Mouse (Mus musculus) hindbrain, embryonic 15.5 days (tissue): Measurements from ENCODE around the gene Fem1b. TPM values are rescaled to one million over a fixed set of nuclear protein-coding genes. Genes with fewer than 3 reads are reported as not detected.
"Not testable (repeated sequence)": the region's sequence is repeated elsewhere in the genome, so short reads cannot be mapped to it uniquely, and the experiment has no call there.

ENCODE experiments used
- ATAC-seq: fragments of 200-750 bp; cut with Nextera tagmentation; 2 replicates; pipeline ENCODE4 v1.8.0; 2017; ENCODE audit warnings: low read depth, moderate number of reproducible peaks, moderate TSS enrichment; ENCODE audit not compliant: low FRiP score
- H3K27ac ChIP-seq: fragments of 300-500 bp; sonication (generic); replicated peaks from 2 replicates; pipeline ENCODE4 v1.5.1; 2015; ENCODE audit warnings: mild to moderate bottlenecking, inconsistent platforms
- H3K27me3 ChIP-seq: fragments of 300-500 bp; sonication (generic); 2 replicates; pipeline ENCODE4 v1.6.1; 2015; ENCODE audit warnings: control low read depth, inconsistent platforms
- H3K36me3 ChIP-seq: fragments of 300-500 bp; sonication (generic); 2 replicates; pipeline ENCODE4 v1.6.1; 2015; ENCODE audit warnings: control low read depth, inconsistent platforms
- H3K4me1 ChIP-seq: fragments of 300-500 bp; sonication (generic); replicated peaks from 2 replicates; pipeline ENCODE4 v1.6.1; 2015; ENCODE audit warnings: control low read depth, inconsistent platforms
- H3K4me2 ChIP-seq: fragments of 300-500 bp; sonication (generic); 2 replicates; pipeline ENCODE4 v1.6.1; 2015; ENCODE audit warnings: moderate library complexity, mild to moderate bottlenecking, inconsistent platforms
- H3K4me3 ChIP-seq: fragments of 300-500 bp; sonication (generic); 2 replicates; pipeline ENCODE4 v1.5.1; 2015; ENCODE audit warnings: mild to moderate bottlenecking, inconsistent platforms
- H3K9ac ChIP-seq: fragments of 300-500 bp; sonication (generic); 2 replicates; pipeline ENCODE4 v1.6.1; 2015; ENCODE audit warnings: inconsistent platforms
- H3K9me3 ChIP-seq: fragments of 300-500 bp; sonication (generic); 2 replicates; pipeline ENCODE4 v1.6.1; 2016; ENCODE audit warnings: control low read depth, inconsistent platforms
- WGBS: fragments of 180-500 bp; shearing (Covaris S2); methylation state at CpG from one replicate; pipeline ENCODE4 v1.1.7; 2015; 5-methylcytosine and 5-hydroxymethylcytosine counted together
- polyA plus RNA-seq: library from polyadenylated mRNA; unstranded; fragments of >200 nt; fragmentation: Nextera tagmentation; extraction: Ambion mirVana; gene quantifications from 2 replicates; pipeline ENCODE4 v1.2.1, GENCODE M21; 2015

Fem1b gene
- polyA plus RNA-seq, 1 experiment from 2014 or later = 53.0 TPM

GRCm38 (mm10) chr9:62821811-62822210 is 10.1 kb upstream of the Fem1b start:
- no peak for ATAC-seq
- Histone ChIP-seq H3K4me2 (no peak overlapping the region), H3K4me3 (no peak overlapping the region), H3K27me3 (no peaks in the 10 kb centered on the region), H3K9ac (no peak overlapping the region), H3K4me1 (peaks cover 21% of the 10 kb centered on the region), H3K9me3 (no peaks in the 10 kb centered on the region), H3K27ac (no peak overlapping the region), H3K36me3 (no peaks in the 10 kb centered on the region)
- 97% methylated on average over 7 of the region's 7 CpGs for WGBS

GRCm38 (mm10) chr9:62820829-62821228 is 9.1 kb upstream of the Fem1b start:
- Histone ChIP-seq H3K4me1 (peaks cover 12% of the 10 kb centered on the region), H3K9me3 (no peaks in the 10 kb centered on the region), H3K27me3 (no peaks in the 10 kb centered on the region), H3K4me3 (no peak overlapping the region), H3K4me2 (no peak overlapping the region), H3K9ac (no peak overlapping the region), H3K36me3 (no peaks in the 10 kb centered on the region), H3K27ac (no peak overlapping the region)
- no peak for ATAC-seq
- WGBS = 86% methylated on average over 6 of the region's 6 CpGs

DNA sequence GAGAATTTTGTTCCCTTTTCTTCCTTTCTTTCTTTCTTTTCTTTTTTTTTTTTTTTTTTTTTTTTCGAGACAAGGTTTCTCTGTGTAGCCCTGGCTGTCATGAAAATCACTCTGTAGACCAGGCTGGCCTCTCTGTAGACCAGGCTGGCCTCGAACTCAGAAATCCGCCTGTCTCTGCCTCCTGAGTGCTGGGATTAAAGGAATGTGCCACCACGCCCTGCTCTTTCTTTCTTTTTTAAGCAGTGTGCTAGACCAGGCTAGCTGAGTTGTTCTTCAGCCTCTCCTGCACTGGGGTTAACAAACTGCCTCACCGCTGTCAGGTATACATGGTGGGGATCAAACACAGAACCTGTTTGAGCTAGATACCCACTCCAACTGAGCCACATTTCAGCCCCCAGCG is 8.2 kb upstream of the Fem1b start:
- not testable (repeated sequence) for ATAC-seq, H3K4me3 ChIP-seq, H3K36me3 ChIP-seq, H3K27ac ChIP-seq, H3K9me3 ChIP-seq, H3K4me2 ChIP-seq, H3K27me3 ChIP-seq, H3K4me1 ChIP-seq, H3K9ac ChIP-seq
- 95% methylated on average over 5 of the region's 6 CpGs for WGBS

DNA sequence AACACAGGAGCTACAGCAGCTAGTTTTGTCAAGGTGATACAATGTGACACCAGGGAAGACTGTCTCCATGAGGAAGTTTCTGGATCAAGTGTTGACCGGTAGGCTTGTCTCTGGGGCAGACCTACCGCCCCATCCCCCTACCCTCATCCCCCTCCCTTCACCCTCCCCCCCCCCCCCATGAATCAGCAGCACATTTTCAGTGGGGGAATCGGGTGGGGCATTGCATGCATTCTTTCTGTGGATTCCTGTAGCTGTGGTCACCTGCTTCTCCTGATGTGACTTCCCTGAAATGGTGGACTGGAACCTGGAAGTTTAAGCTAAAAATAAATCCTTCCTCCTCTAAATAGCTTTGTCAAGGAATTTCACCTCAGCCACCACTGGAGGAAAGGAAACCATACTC is 7.8 kb upstream of the Fem1b start:
- Histone ChIP-seq H3K4me2 (no peak overlapping the region), H3K9ac (no peak overlapping the region), H3K9me3 (no peaks in the 10 kb centered on the region), H3K4me1 (0 out of 2 replicates have a peak, but pooled peaks cover 4% of the 10 kb centered on the region), H3K36me3 (no peaks in the 10 kb centered on the region), H3K27me3 (no peaks in the 10 kb centered on the region), H3K4me3 (no peak overlapping the region), H3K27ac (no peak overlapping the region)
- WGBS = 76% methylated on average over 3 of the region's 3 CpGs
- ATAC-seq = no peak

- WGBS = 71% methylated on average over 4 of the region's 4 CpGs
- 0 out of 2 replicates have a peak, but pooled peaks cover 4% of the 10 kb centered on the region for H3K4me1 ChIP-seq
- no peak overlapping the region for H3K27ac ChIP-seq
Measured at GRCm38 (mm10) chr9:62817828-62818614, 6.3 kb upstream of the Fem1b start.

DNA sequence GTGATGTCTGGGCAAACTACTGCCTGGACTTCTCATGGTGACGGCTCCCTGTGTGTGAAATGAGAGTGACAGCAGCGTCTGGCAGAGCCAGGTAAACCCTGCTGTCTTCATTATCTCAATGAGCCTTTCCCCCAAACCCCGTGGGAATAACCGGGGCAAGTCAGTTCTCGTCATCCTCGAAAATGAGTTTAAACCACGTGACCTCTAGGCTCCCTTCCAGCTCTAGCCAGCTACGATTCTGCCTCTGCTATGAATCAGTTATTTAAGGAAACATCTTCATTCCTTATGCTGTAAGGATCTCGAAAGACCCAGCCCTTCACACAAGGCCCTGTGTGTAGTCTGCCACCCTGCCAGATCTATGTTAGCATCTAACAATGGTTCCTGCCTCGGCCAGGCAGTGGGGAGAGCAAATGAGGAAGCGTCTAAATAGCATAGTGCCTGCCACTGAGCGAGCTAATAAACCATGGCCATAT is 5.4 kb upstream of the Fem1b start:
- Histone ChIP-seq H3K27me3 (no peaks in the 10 kb centered on the region), H3K4me2 (no peak overlapping the region), H3K9ac (no peak overlapping the region), H3K4me1 (peaks cover 11% of the 10 kb centered on the region), H3K27ac (0 out of 2 replicates have a peak overlapping the region, but pooled peaks have one; percentile 31), H3K9me3 (no peaks in the 10 kb centered on the region), H3K4me3 (no peak overlapping the region), H3K36me3 (no peaks in the 10 kb centered on the region)
- no peak; the same call in 1 of the 2 replicates for ATAC-seq
- 46% methylated on average over 12 of the region's 12 CpGs for WGBS

More at GRCm38 (mm10) chr9:62817828-62818614, 6.3 kb upstream of the Fem1b start:
- Histone ChIP-seq H3K36me3 (no peaks in the 10 kb centered on the region), H3K27me3 (no peaks in the 10 kb centered on the region), H3K4me2 (no peak overlapping the region), H3K9ac (no peak overlapping the region), H3K9me3 (no peaks in the 10 kb centered on the region), H3K4me3 (no peak overlapping the region)
- ATAC-seq = no peak

GRCm38 (mm10) chr9:62816323-62817098 is 4.8 kb upstream of the Fem1b start:
- Histone ChIP-seq H3K9me3 (no peaks in the 10 kb centered on the region), H3K9ac (no peak overlapping the region), H3K4me1 (peaks cover 12% of the 10 kb centered on the region), H3K27ac (0 out of 2 replicates have a peak overlapping the region, but pooled peaks have one; percentile 31), H3K4me2 (no peak overlapping the region), H3K27me3 (no peaks in the 10 kb centered on the region), H3K36me3 (no peaks in the 10 kb centered on the region), H3K4me3 (no peak overlapping the region)
- 85% methylated on average over 9 of the region's 9 CpGs for WGBS
- ATAC-seq = no peak

GRCm38 (mm10) chr9:62814751-62815150 is 3.0 kb upstream of the Fem1b start:
- Histone ChIP-seq H3K9ac (no peak overlapping the region), H3K36me3 (no peaks in the 10 kb centered on the region), H3K4me2 (no peak overlapping the region), H3K9me3 (no peaks in the 10 kb centered on the region), H3K27ac (no peak overlapping the region), H3K4me3 (no peak overlapping the region), H3K27me3 (no peaks in the 10 kb centered on the region), H3K4me1 (peaks cover 12% of the 10 kb centered on the region)
- WGBS = 89% methylated on average over 2 of the region's 2 CpGs
- no peak for ATAC-seq

GRCm38 (mm10) chr9:62812216-62813049 is 699 bp upstream of the Fem1b start:
- Histone ChIP-seq H3K9ac (peak overlapping the region; percentile 99), H3K27ac (peak overlapping the region; percentile 99), H3K36me3 (no peaks in the 10 kb centered on the region), H3K4me3 (peak overlapping the region; percentile 98), H3K27me3 (no peaks in the 10 kb centered on the region), H3K9me3 (no peaks in the 10 kb centered on the region), H3K4me2 (peak overlapping the region; percentile 65), H3K4me1 (peaks cover 33% of the 10 kb centered on the region)
- 11% methylated on average over 14 of the region's 14 CpGs for WGBS
- peak; percentile 27; the same call in 1 of the 2 replicates for ATAC-seq

- no peaks in the 10 kb centered on the region for H3K27me3 ChIP-seq
- H3K9me3 ChIP-seq = no peaks in the 10 kb centered on the region
- H3K9ac ChIP-seq = peak overlapping the region; percentile 99
- under 1% methylated on average over 58 of the region's 58 CpGs for WGBS
- ATAC-seq = peak; percentile 75
- peak overlapping the region; percentile 65 for H3K4me2 ChIP-seq
- no peaks in the 10 kb centered on the region for H3K36me3 ChIP-seq
- peak overlapping the region; percentile 98 for H3K4me3 ChIP-seq
- H3K4me1 ChIP-seq = peaks cover 28% of the 10 kb centered on the region
- peak overlapping the region; percentile 99 for H3K27ac ChIP-seq
Measured at GRCm38 (mm10) chr9:62810543-62811515, 905 bp downstream of the Fem1b start.
